Mouse (Mus musculus) frontal cortex, adult 2 months (tissue): ENCODE data around the gene Cfd. TPM values are rescaled to one million over a fixed set of nuclear protein-coding genes. Genes with fewer than 3 reads are reported as not detected.
A peak's percentile ranks its signal among the peaks of the same experiment; 100 is the strongest.
"Not testable (repeated sequence)": the region's sequence is repeated elsewhere in the genome, so short reads cannot be mapped to it uniquely, and the experiment has no call there.

Experiments
- DNase-seq, 2 experiments: peaks; one replicate each; pipeline ENCODE4 v3.0.0; 2022; ENCODE audit warnings: low spot score in 1 of 2; ENCODE audit errors: extremely low spot score in 1 of 2
- polyA plus RNA-seq: library from polyadenylated mRNA; depleted of rRNA; stranded (reverse); fragments of >200 nt; gene quantifications from 2 replicates; pipeline ENCODE4 v1.2.3, GENCODE M21; 2012

The Cfd gene
- polyA plus RNA-seq, 1 experiment, result 1.1 TPM

DNA sequence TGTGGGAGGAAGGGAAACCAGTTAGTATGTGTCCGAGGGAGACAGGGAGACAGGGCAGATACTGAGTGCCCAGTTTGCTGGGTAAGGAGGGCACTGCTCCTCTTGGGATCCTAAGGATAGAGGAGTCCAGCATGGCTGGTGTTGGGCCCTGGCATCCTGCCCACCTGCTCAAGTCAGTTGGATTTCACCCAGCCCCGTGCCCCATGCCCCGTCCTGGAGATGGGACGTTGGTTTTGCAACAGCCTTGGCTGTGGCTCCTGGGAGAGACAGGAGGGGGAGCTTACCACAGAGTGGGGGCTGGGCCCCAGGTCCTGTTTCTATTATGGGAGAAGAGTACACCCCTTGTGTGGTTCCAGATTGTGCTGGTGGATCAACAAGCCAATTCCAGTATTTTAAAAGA is 6.2 kb upstream of the Cfd start:
- DNase-seq, result no peak

GRCm38 (mm10) chr10:79884938-79885337 is 5.7 kb upstream of the Cfd start:
- not testable (repeated sequence) for DNase-seq

DNA sequence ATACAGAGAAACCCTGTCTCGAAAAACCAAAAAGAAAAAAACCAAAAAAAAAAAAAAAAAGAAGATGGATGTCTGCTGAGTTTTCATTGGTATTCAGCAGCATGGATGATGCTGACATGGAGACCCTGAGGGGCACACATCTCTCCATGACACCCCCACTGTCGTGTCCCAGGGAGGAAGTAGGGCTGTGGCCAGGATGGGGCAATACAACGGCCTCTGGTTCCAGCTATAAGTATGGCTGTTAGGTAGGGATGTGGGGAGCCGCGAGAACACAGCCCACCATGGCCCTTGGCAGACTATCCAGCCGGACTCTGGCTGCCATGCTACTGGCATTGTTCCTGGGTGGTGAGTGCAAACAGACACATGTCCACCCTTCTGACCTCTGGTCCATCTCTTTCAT is 4.6 kb upstream of the Cfd start, which contains the start of gene Elane:
Gene Elane (plus strand): TSS at position 194 of the 400 bp plus-strand sequence.
- no peak for DNase-seq

GRCm38 (mm10) chr10:79886611-79887010 is 4.0 kb upstream of the Cfd start:
- no peak for DNase-seq

DNA sequence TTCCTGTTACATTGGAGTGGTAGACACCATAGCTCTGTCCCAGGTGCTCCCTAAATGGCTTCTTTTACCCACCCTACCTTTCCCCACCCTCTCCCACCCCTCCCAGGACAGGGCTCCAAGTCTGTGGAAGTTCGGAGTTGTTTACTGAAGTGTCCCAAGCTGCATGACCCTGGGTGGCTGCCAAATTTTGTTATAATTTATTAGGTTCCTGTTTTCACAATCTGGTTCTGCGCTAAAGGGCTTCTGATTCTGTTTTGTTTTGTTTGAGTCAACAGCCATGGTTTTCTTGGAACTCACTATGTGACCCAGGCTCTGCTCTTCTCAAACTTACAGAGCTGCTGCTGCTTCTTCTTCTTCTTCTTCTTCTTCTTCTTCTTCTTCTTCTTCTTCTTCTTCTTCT is 1.3 kb upstream of the Cfd start:
- no peak for DNase-seq

DNA sequence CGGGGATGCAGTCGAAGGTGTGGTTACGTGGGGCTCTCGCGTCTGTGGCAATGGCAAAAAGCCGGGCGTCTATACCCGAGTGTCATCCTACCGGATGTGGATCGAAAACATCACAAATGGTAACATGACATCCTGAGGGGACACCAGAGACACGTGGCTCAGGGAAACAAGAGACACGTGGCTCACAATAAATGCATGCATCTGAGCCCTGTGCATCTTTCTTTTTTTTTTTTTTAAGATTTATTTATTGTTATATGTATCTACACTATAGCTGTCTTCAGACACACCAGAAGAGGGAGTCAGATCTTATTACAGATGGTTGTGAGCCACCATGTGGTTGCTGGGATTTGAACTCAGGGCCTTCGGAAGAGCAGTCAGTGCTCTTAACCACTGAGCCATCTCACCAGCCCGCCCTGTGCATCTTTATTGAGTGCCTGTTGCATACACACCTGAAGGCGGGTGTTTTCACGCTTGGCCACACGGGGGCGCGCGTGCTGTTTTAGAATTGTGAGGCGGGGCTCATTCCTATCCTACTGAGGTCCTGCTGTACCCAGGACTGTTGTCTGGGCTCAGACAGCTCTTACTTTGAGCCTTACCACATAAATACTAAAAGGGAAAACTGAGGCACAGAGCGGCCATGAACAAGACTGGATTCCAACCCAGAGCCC is 1.9 kb downstream of the Cfd start:
- peak in 1 of 2 experiments; percentile 89 for DNase-seq

GRCm38 (mm10) chr10:79896306-79896705 is 5.7 kb downstream of the Cfd start:
- DNase-seq, result no peak

DNA sequence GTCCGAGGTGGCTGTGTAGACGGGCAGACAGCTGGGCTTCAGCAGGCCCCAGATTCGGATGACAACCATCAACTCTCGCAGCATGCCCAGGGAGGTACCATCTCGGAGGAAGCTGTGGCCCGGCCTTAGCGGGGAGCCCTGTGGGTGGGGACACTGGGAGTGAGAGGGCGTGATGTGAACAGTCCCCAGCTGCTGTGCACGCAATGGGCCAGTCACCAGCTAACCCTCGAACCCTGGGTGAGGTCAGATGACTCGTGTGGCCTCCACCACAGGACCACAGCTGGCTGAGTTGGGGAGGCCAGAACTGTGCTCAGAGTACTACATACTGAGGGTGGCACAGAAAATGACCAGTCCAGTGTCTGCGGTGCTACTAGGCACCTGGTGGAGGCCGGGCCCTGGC is 6.2 kb downstream of the Cfd start:
- no peak for DNase-seq

- DNase-seq, result no peak
Observed at GRCm38 (mm10) chr10:79897316-79898245, 6.9 kb downstream of the Cfd start.

GRCm38 (mm10) chr10:79900951-79901410 is 10.3 kb downstream of the Cfd start:
- peak; percentile 87 to 89 for DNase-seq

GRCm38 (mm10) chr10:79906712-79907111 is 16.1 kb downstream of the Cfd start:
- no peak for DNase-seq

- no peak for DNase-seq
Observed at GRCm38 (mm10) chr10:79907415-79907814, 16.8 kb downstream of the Cfd start.

DNA sequence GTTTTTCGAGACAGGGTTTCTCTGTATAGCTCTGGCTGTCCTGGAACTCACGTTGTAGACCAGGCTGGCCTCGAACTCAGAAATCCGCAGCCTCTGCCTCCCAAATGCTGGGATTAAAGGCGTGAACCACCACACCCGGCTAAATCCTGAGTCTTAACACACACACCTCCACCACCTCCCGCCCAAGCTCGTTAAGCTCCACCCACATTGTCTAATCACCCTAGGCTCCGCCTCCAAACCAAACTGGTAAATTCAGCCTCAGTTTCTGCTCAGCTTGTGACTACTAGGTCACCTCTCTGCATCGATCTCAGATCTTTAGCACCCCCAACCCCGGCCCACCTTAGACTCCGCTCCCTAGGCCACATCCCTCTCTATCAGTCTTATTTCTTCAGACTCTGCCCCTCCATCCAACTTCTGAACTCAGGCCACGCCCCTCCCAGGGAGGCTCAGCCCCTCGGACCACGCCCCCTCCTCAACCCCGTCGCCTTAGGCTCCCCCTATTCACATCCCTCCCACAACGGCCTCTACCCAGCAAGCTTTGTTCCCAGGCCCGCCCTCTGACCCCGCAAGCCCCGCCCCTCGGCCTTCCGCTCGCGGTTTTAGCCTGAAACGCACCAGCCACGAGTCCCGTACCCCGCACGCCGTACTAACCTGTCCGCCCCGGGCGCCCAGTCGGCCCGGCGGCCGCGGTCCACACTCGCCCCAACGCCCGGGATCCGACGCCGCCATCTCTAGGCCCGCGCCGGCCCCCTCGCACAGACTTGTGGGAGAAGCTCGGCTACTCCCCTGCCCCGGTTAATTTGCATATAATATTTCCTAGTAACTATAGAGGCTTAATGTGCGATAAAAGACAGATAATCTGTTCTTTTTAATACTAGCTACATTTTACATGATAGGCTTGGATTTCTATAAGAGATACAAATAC is 17.8 kb downstream of the Cfd start, which contains the start of gene Med16:
Gene Med16 (minus strand): TSS at position 757 of the 925 bp plus-strand sequence.
- peak; percentile 94 for DNase-seq

GRCm38 (mm10) chr10:79909092-79909922 is 18.7 kb downstream of the Cfd start:
- peak; percentile 50 to 79 for DNase-seq

GRCm38 (mm10) chr10:79910556-79910955 is 19.9 kb downstream of the Cfd start, which contains the start of gene Gm26602:
Gene Gm26602, plus strand, starts transcription at chr10:79910856.
- DNase-seq, result no peak

DNA sequence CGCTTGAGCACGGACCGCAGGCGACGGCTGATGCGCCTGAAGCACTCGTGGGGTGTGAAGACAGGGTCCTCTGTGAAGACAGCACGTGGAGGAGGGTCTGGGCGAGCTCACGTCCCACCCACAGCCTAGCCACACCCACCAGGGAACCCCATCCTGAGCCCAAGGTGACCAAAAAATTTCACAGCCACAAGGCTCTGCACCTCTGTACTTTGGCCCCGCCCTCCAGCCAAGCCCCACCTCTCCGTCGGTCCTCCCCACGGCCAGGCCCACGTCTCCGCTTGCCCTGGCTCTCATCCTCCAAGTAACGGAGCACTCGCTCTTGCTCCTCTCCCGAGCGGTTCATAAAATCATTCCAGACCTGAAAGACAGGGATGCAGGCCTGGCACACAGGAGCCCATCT is 21.8 kb downstream of the Cfd start:
- no peak for DNase-seq

- DNase-seq, result no peak
Observed at GRCm38 (mm10) chr10:79914131-79914947, 23.7 kb downstream of the Cfd start.

DNA sequence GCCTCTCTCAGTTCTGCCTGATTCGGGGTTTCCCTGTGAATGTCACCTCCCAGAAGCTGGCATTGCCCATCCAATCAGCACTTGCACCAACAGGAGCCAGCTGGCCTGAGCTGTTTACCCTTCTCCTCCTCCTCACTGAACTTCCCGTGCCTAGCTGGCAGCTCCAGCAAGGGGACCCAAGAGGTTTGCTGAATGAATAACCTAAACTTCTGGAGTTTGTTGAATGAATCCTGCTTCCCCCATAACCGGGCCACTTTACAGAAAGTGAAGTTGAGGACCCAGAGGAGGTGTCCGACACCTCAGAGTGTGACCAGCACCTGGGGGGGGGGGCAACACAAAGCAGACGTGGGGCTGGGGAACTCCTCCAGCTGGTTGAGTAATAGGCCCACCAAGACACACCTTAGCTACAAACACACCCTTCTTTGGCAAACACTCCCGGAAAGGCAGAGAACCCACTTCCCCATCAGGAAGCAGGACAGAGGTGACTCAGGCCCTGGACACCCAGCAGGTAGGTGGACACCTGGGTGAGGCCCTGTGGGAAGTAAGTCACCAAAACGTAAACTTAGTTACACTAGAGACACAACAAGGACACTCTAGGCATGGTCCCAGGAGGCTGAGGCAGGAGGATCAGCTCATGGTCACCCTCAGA is 24.4 kb downstream of the Cfd start:
- DNase-seq, result no peak
